Mouse (Mus musculus) intestine, embryonic 14.5 days (tissue): ENCODE measurements around the gene Sebox. TPM values are rescaled to one million over a fixed set of nuclear protein-coding genes. Genes with fewer than 3 reads are reported as not detected.

Experiments used
- ATAC-seq: fragments of 200-750 bp; cut with Nextera tagmentation; replicated peaks from 2 replicates; pipeline ENCODE4 v1.8.0; 2017; ENCODE audit warnings: low read depth, moderate number of reproducible peaks, moderate TSS enrichment, moderate library complexity; ENCODE audit not compliant: low FRiP score, low TSS enrichment
- DNase-seq: peaks from one replicate; pipeline ENCODE4 v3.0.0-alpha.2; 2018; ENCODE audit warnings: low spot score
- H3K27ac ChIP-seq: fragments of 300-500 bp; sonication (generic); 2 replicates; pipeline ENCODE4 v1.5.1; 2014; ENCODE audit warnings: low read depth, mild to moderate bottlenecking, control low read depth
- H3K27me3 ChIP-seq: fragments of 300-500 bp; sonication (generic); replicated peaks from 2 replicates; pipeline ENCODE4 v1.6.1; 2014; ENCODE audit warnings: low read length, control low read depth; ENCODE audit not compliant: control insufficient read depth, insufficient read depth
- H3K36me3 ChIP-seq: fragments of 300-500 bp; sonication (generic); 2 replicates; pipeline ENCODE4 v1.6.1; 2014; ENCODE audit warnings: low read length, control low read depth; ENCODE audit not compliant: control insufficient read depth, insufficient read depth
- H3K4me1 ChIP-seq: fragments of 300-500 bp; sonication (generic); replicated peaks from 2 replicates; pipeline ENCODE4 v1.6.1; 2014; ENCODE audit warnings: low read length, control low read depth, mixed read lengths; ENCODE audit not compliant: control insufficient read depth, insufficient read depth
- H3K4me2 ChIP-seq: fragments of 300-500 bp; sonication (generic); 2 replicates; pipeline ENCODE4 v1.6.1; 2014; ENCODE audit warnings: low read length
- H3K4me3 ChIP-seq: fragments of 300-500 bp; sonication (generic); 2 replicates; pipeline ENCODE4 v1.5.1; 2014; ENCODE audit warnings: low read depth, low read length, control low read depth, mixed read lengths
- H3K9ac ChIP-seq: fragments of 300-500 bp; sonication (generic); 2 replicates; pipeline ENCODE4 v1.6.1; 2014; ENCODE audit warnings: mild to moderate bottlenecking, low read length
- H3K9me3 ChIP-seq: fragments of 300-500 bp; sonication (generic); 2 replicates; pipeline ENCODE4 v1.6.1; 2016; ENCODE audit warnings: low read length, control low read depth; ENCODE audit not compliant: control insufficient read depth
- WGBS: fragments of 180-500 bp; shearing (Covaris S2); extraction: QIAGEN DNeasy Blood & Tissue Kit; methylation state at CpG from one replicate; pipeline ENCODE4 v1.1.7; 2014; 5-methylcytosine and 5-hydroxymethylcytosine counted together
- polyA plus RNA-seq: library from polyadenylated mRNA; unstranded; fragments of >200 nt; fragmentation: Nextera tagmentation; extraction: Ambion mirVana; gene quantifications from 2 replicates; pipeline ENCODE4 v1.2.1, GENCODE M21; 2014

Sebox gene
- not detected in 2 replicates for polyA plus RNA-seq

GRCm38 (mm10) chr11:78502909-78503650, at the start of gene Sebox:
Sebox (plus strand) TSS chr11:78503447.
- no peaks in the 10 kb centered on the region for H3K9me3 ChIP-seq
- WGBS: 76% methylated on average over 7 of the region's 7 CpGs
- no peak within 1 kb of the TSS for H3K4me3 ChIP-seq
- H3K27ac ChIP-seq: no peak within 1 kb of the TSS
- ATAC-seq (no peak), DNase-seq (no peak)
- peaks cover 22% of the 10 kb centered on the region for H3K36me3 ChIP-seq
- no peaks in the 10 kb centered on the region for H3K4me1 ChIP-seq
- H3K27me3 ChIP-seq: peaks cover 11% of the 10 kb centered on the region; the same call in 1 of the 2 replicates
- no peak within 1 kb of the TSS for H3K4me2 ChIP-seq
- H3K9ac ChIP-seq: no peak within 1 kb of the TSS

GRCm38 (mm10) chr11:78453675-78454074, 49.6 kb upstream of the Sebox start:
- H3K9ac ChIP-seq: no peak overlapping the region
- H3K9me3 ChIP-seq: no peaks in the 10 kb centered on the region
- no peak overlapping the region for H3K4me3 ChIP-seq
- H3K4me2 ChIP-seq: no peak overlapping the region
- DNase-seq: peak; percentile 80
- no peak overlapping the region for H3K27ac ChIP-seq
- ATAC-seq: no peak
- 14% methylated on average over 4 of the region's 4 CpGs for WGBS
- H3K27me3 ChIP-seq: no peaks in the 10 kb centered on the region
- H3K4me1 ChIP-seq: no peaks in the 10 kb centered on the region
- no peaks in the 10 kb centered on the region for H3K36me3 ChIP-seq

- no peak overlapping the region for H3K4me3 ChIP-seq
- no peaks in the 10 kb centered on the region for H3K4me1 ChIP-seq
- no peak overlapping the region for H3K4me2 ChIP-seq
- DNase-seq (no peak), ATAC-seq (no peak)
- no peak overlapping the region for H3K9ac ChIP-seq
- H3K9me3 ChIP-seq: no peaks in the 10 kb centered on the region
- no peaks in the 10 kb centered on the region for H3K36me3 ChIP-seq
- WGBS: 71% methylated on average over 7 of the region's 7 CpGs
- no peak overlapping the region for H3K27ac ChIP-seq
- H3K27me3 ChIP-seq: no peaks in the 10 kb centered on the region
Observed at GRCm38 (mm10) chr11:78454276-78454675, 49.0 kb upstream of the Sebox start.

- 38% methylated on average over 5 of the region's 5 CpGs for WGBS
- no peaks in the 10 kb centered on the region for H3K36me3 ChIP-seq
- no peaks in the 10 kb centered on the region for H3K9me3 ChIP-seq
- H3K4me1 ChIP-seq: no peaks in the 10 kb centered on the region
- no peak overlapping the region for H3K27ac ChIP-seq
- DNase-seq: peak; percentile 58
- H3K9ac ChIP-seq: no peak overlapping the region
- H3K4me3 ChIP-seq: no peak overlapping the region
- H3K4me2 ChIP-seq: no peak overlapping the region
- no peaks in the 10 kb centered on the region for H3K27me3 ChIP-seq
- ATAC-seq: no peak
Observed at GRCm38 (mm10) chr11:78455308-78455707, 47.9 kb upstream of the Sebox start.

- Histone ChIP-seq H3K36me3 (no peaks in the 10 kb centered on the region), H3K27ac (no peak overlapping the region), H3K27me3 (no peaks in the 10 kb centered on the region), H3K9me3 (0 out of 2 replicates have a peak, but pooled peaks cover 3% of the 10 kb centered on the region), H3K4me3 (no peak overlapping the region), H3K9ac (no peak overlapping the region), H3K4me1 (no peaks in the 10 kb centered on the region), H3K4me2 (no peak overlapping the region)
- 81% methylated on average over 17 of the region's 17 CpGs for WGBS
- ATAC-seq (no peak), DNase-seq (no peak)
Observed at GRCm38 (mm10) chr11:78458740-78459139, 44.5 kb upstream of the Sebox start.

- H3K36me3 ChIP-seq: no peaks in the 10 kb centered on the region
- no peak overlapping the region for H3K4me2 ChIP-seq
- DNase-seq: no peak
- no peaks in the 10 kb centered on the region for H3K27me3 ChIP-seq
- no peak overlapping the region for H3K4me3 ChIP-seq
- no peak overlapping the region for H3K9ac ChIP-seq
- H3K9me3 ChIP-seq: 0 out of 2 replicates have a peak, but pooled peaks cover 3% of the 10 kb centered on the region
- no peak for ATAC-seq
- 93% methylated on average over 1 of the region's 1 CpGs for WGBS
- H3K27ac ChIP-seq: no peak overlapping the region
- H3K4me1 ChIP-seq: peaks cover 15% of the 10 kb centered on the region; the same call in 1 of the 2 replicates
Observed at GRCm38 (mm10) chr11:78461894-78462293, 41.4 kb upstream of the Sebox start.

GRCm38 (mm10) chr11:78462669-78463068, 40.6 kb upstream of the Sebox start:
- ATAC-seq: no peak
- Histone ChIP-seq H3K4me3 (no peak overlapping the region), H3K27ac (no peak overlapping the region; the same call in 1 of the 2 replicates), H3K4me1 (peaks cover 15% of the 10 kb centered on the region; the same call in 1 of the 2 replicates), H3K27me3 (no peaks in the 10 kb centered on the region), H3K4me2 (no peak overlapping the region), H3K36me3 (no peaks in the 10 kb centered on the region), H3K9me3 (0 out of 2 replicates have a peak, but pooled peaks cover 3% of the 10 kb centered on the region), H3K9ac (no peak overlapping the region)
- 68% methylated on average over 5 of the region's 5 CpGs for WGBS
- DNase-seq: no peak

GRCm38 (mm10) chr11:78463286-78464036, 39.8 kb upstream of the Sebox start:
- Histone ChIP-seq H3K9me3 (0 out of 2 replicates have a peak, but pooled peaks cover 3% of the 10 kb centered on the region), H3K4me3 (no peak overlapping the region), H3K27me3 (no peaks in the 10 kb centered on the region), H3K4me1 (peaks cover 15% of the 10 kb centered on the region; the same call in 1 of the 2 replicates), H3K9ac (no peak overlapping the region), H3K4me2 (no peak overlapping the region), H3K36me3 (no peaks in the 10 kb centered on the region), H3K27ac (no peak overlapping the region)
- DNase-seq (peak; percentile 65), ATAC-seq (no peak)
- 44% methylated on average over 13 of the region's 13 CpGs for WGBS
